Mouse (Mus musculus) brain, embryonic 14.5 days (tissue): ENCODE results near the gene Mfng.

Source experiments
- CTCF ChIP-seq: fragments of 200-500 bp; IDR thresholded peaks from 2 replicates; pipeline ENCODE4 v1.5.1; 2012; ENCODE audit warnings: inconsistent platforms, mild to moderate bottlenecking, moderate library complexity, borderline replicate concordance; ENCODE audit not compliant: insufficient read depth, insufficient read length; ENCODE audit errors: extremely low read depth
- POLR2A ChIP-seq: fragments of 200-500 bp; IDR thresholded peaks from 2 replicates; pipeline ENCODE4 v1.6.1; 2012; ENCODE audit warnings: mild to moderate bottlenecking, inconsistent platforms, borderline replicate concordance; ENCODE audit not compliant: poor library complexity, insufficient read depth, insufficient read length, severe bottlenecking; ENCODE audit errors: extremely low read depth

GRCm38 (mm10) chr15:78786411-78786818 lies 13.1 kb upstream of the Mfng start:
- TF ChIP-seq CTCF: no peak
- no peak for TF ChIP-seq POLR2A
